Mouse (Mus musculus) kidney, adult 11 months (tissue): ENCODE measurements around the gene Plekhj1.

Experiments used
- DNase-seq: peaks from one replicate; pipeline ENCODE4 v3.0.0; 2022

Gene Plekhj1

GRCm38 (mm10) chr10:80774981-80775380 lies 23.4 kb downstream of the Plekhj1 start:
- DNase-seq = no peak

GRCm38 (mm10) chr10:80774549-80774948 lies 23.9 kb downstream of the Plekhj1 start:
- DNase-seq = peak; percentile 74

- DNase-seq = no peak
Observed at GRCm38 (mm10) chr10:80773816-80774215, 24.6 kb downstream of the Plekhj1 start.

- DNase-seq = no peak
Observed at GRCm38 (mm10) chr10:80768365-80768764, 30.1 kb downstream of the Plekhj1 start.

GRCm38 (mm10) chr10:80766161-80766815 lies 32.1 kb downstream of the Plekhj1 start:
- peak; percentile 66 for DNase-seq

- DNase-seq = no peak
Observed at GRCm38 (mm10) chr10:80765746-80766145, 32.7 kb downstream of the Plekhj1 start.

- DNase-seq = no peak
Observed at GRCm38 (mm10) chr10:80763502-80763901, 34.9 kb downstream of the Plekhj1 start.

- no peak for DNase-seq
Observed at GRCm38 (mm10) chr10:80761821-80762220, 36.6 kb downstream of the Plekhj1 start.

GRCm38 (mm10) chr10:80760596-80761524 lies 37.6 kb downstream of the Plekhj1 start:
- DNase-seq = peak; percentile 28

GRCm38 (mm10) chr10:80758651-80759050 lies 39.8 kb downstream of the Plekhj1 start:
- no peak for DNase-seq

- DNase-seq = peak; percentile 89
Observed at GRCm38 (mm10) chr10:80757717-80758116, 40.7 kb downstream of the Plekhj1 start.

GRCm38 (mm10) chr10:80756967-80757366 lies 41.5 kb downstream of the Plekhj1 start:
- no peak for DNase-seq

- no peak for DNase-seq
Observed at GRCm38 (mm10) chr10:80756509-80756908, 41.9 kb downstream of the Plekhj1 start.

GRCm38 (mm10) chr10:80756099-80756498 lies 42.3 kb downstream of the Plekhj1 start:
- no peak for DNase-seq

GRCm38 (mm10) chr10:80755291-80756015 lies 43.0 kb downstream of the Plekhj1 start:
- no peak for DNase-seq

GRCm38 (mm10) chr10:80754594-80755290 lies 43.7 kb downstream of the Plekhj1 start, which contains the start of gene Dot1l:
TSS of gene Dot1l (plus strand) at chr10:80755206.
- DNase-seq = peak; percentile 96

- DNase-seq = peak; percentile 74
Observed at GRCm38 (mm10) chr10:80752079-80752625, 46.3 kb downstream of the Plekhj1 start.

- peak; percentile 70 for DNase-seq
Observed at GRCm38 (mm10) chr10:80751188-80751832, 47.1 kb downstream of the Plekhj1 start.

- peak; percentile 30 for DNase-seq
Observed at GRCm38 (mm10) chr10:80748609-80749008, 49.8 kb downstream of the Plekhj1 start.

GRCm38 (mm10) chr10:80747410-80747809 lies 51.0 kb downstream of the Plekhj1 start:
- peak; percentile 65 for DNase-seq
